10 mouse cellular contexts compared by ENCODE assay signal in the genomic region with DNA sequence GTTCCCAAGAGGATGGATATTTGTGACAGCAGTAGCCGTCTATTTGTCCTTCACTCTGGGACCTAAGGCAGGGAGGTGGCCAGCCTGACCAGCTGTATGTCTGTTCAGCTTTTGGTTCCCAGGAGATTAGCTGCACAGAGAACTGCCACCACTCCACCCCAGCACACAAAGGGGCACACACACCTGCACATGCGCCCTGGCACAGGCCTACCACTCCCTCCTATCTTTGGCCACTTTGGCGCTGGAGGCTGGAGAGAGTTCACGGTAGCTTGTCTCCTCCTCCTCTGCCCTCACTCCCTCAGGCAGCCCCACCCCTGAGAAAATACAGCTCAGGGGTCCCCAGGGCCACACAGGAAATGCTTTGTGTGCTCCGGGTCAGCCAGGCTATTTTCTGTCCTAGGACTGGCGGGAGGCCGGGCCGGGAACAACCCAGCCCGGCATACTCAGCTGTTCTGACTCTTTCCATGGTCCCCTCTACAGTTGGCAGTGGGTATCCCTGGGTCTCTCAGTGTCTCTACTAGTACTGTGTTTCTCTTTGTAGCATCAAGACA. TPM values are rescaled to one million over a fixed set of nuclear protein-coding genes. Genes with fewer than 3 reads are reported as not detected.
DNase-seq lines count a peak whose midpoint lies in the region; ATAC-seq and TF ChIP-seq lines count a peak whose summit lies in the region.
"Had no signal": no experiment of that assay in that cellular context is flagged by ENCODE, and none has a peak within 500 bp of the region (broad histone marks: within the 10 kb centered on the region; RNA-seq: fewer than 3 reads in every experiment).

No protein-coding gene starts in this region.

- no peaks in the 10 kb centered on the region for H3K36me3 ChIP-seq in liver, postnatal 0 days (replicated peaks; ENCODE audit: insufficient read depth, low read length)
- no peaks in the 10 kb centered on the region for H3K36me3 ChIP-seq in liver, embryonic 12.5 days
- no peaks in the 10 kb centered on the region for H3K36me3 ChIP-seq in kidney, embryonic 15.5 days
- H3K36me3 ChIP-seq: midbrain, embryonic 13.5 days had no signal

- no peak overlapping the region for H3K4me2 ChIP-seq in liver, postnatal 0 days (ENCODE audit: low read depth, low read length)
- no peak overlapping the region for H3K4me2 ChIP-seq in liver, embryonic 12.5 days
- no peak overlapping the region for H3K4me2 ChIP-seq in kidney, embryonic 15.5 days
- H3K4me2 ChIP-seq: midbrain, embryonic 13.5 days had no signal

- 0 out of 2 replicates have a peak, but pooled peaks have one; percentile 23 for ATAC-seq in liver, postnatal 0 days
- ATAC-seq in liver, embryonic 12.5 days, result no peak
- ATAC-seq in kidney, embryonic 15.5 days (replicated peaks; ENCODE audit: low FRiP score), result 0 out of 2 replicates have a peak, but pooled peaks have one; percentile 29
- ATAC-seq: midbrain, embryonic 13.5 days had no signal

- no peak overlapping the region for H3K4me3 ChIP-seq in liver, postnatal 0 days (ENCODE audit: low read depth, low read length)
- no peak overlapping the region for H3K4me3 ChIP-seq in liver, embryonic 12.5 days
- no peak overlapping the region for H3K4me3 ChIP-seq in kidney, embryonic 15.5 days (replicated peaks)
- H3K4me3 ChIP-seq: midbrain, embryonic 13.5 days had no signal

- H3K9me3 ChIP-seq in liver, postnatal 0 days (ENCODE audit: low read length), result no peaks in the 10 kb centered on the region
- H3K9me3 ChIP-seq in liver, embryonic 12.5 days (replicated peaks), result no peaks in the 10 kb centered on the region
- H3K9me3 ChIP-seq in kidney, embryonic 15.5 days (replicated peaks), result no peaks in the 10 kb centered on the region
- H3K9me3 ChIP-seq: midbrain, embryonic 13.5 days had no signal

- H3K4me1 ChIP-seq in liver, postnatal 0 days (ENCODE audit: insufficient read depth), result no peaks in the 10 kb centered on the region
- H3K4me1 ChIP-seq in liver, embryonic 12.5 days, result no peaks in the 10 kb centered on the region
- H3K4me1 ChIP-seq in kidney, embryonic 15.5 days, result peaks cover 10% of the 10 kb centered on the region
- H3K4me1 ChIP-seq: midbrain, embryonic 13.5 days had no signal

- no peak for TF ChIP-seq CTCF in liver, postnatal 0 days (IDR thresholded peaks at IDR 0.05; ENCODE audit: low read depth)

- 56% methylated on average over 9 of the region's 9 CpGs for WGBS in liver, postnatal 0 days (ENCODE audit: insufficient replicate concordance)
- 40% methylated on average over 9 of the region's 9 CpGs for WGBS in liver, embryonic 12.5 days (ENCODE audit: insufficient replicate concordance)
- WGBS in kidney, embryonic 15.5 days, result 27% methylated on average over 9 of the region's 9 CpGs

- H3K9ac ChIP-seq in liver, postnatal 0 days (replicated peaks), result no peak overlapping the region
- no peak overlapping the region for H3K9ac ChIP-seq in liver, embryonic 12.5 days
- H3K9ac ChIP-seq in kidney, embryonic 15.5 days, result no peak overlapping the region
- H3K9ac ChIP-seq: midbrain, embryonic 13.5 days had no signal

- H3K27ac ChIP-seq in liver, postnatal 0 days (ENCODE audit: low read depth), result no peak overlapping the region
- no peak overlapping the region for H3K27ac ChIP-seq in liver, embryonic 12.5 days
- 0 out of 2 replicates have a peak overlapping the region, but pooled peaks have one; percentile 0 for H3K27ac ChIP-seq in kidney, embryonic 15.5 days
- H3K27ac ChIP-seq: midbrain, embryonic 13.5 days had no signal

- no peak for DNase-seq in liver, postnatal 0 days
- DNase-seq in heart, adult 18-20 months, result peak; percentile 69 to 87
- DNase-seq in lung, postnatal 25 days (ENCODE audit: low spot score), result peak; percentile 54
- DNase-seq in thymus, postnatal 25 days, result no peak
- DNase-seq in cerebellum, adult 18-20 months, result no peak
- DNase-seq in urinary bladder, adult 2 months (ENCODE audit: low spot score), result no peak
- DNase-seq: right cerebral cortex, postnatal 4 days had no signal

- TF ChIP-seq EP300 in liver, postnatal 0 days (IDR thresholded peaks at IDR 0.05; ENCODE audit: low read depth), result no peak

- no peaks in the 10 kb centered on the region for H3K27me3 ChIP-seq in liver, postnatal 0 days (ENCODE audit: insufficient read depth, low read length)
- no peaks in the 10 kb centered on the region for H3K27me3 ChIP-seq in liver, embryonic 12.5 days (replicated peaks)
- H3K27me3 ChIP-seq in kidney, embryonic 15.5 days, result no peaks in the 10 kb centered on the region
- H3K27me3 ChIP-seq: midbrain, embryonic 13.5 days had no signal

RNA-seq across cellular contexts. Expression of gene Smim12, which starts 34.9 kb away (rescaled TPM):
- polyA plus RNA-seq in liver, postnatal 0 days (2015; fragmentation: Nextera tagmentation; extraction: Ambion mirVana), result 33.9 and 35.0 TPM in 2 replicates
- polyA plus RNA-seq in liver, embryonic 12.5 days (2016; fragmentation: Nextera tagmentation; extraction: Ambion mirVana), result 33.9 and 35.3 TPM in 2 replicates
- total RNA-seq in heart, adult 18-20 months (2021), result 10 to 100 TPM; 54.9 to 61.9 TPM
- polyA plus RNA-seq in kidney, embryonic 15.5 days (2015; fragmentation: Nextera tagmentation; extraction: Ambion mirVana), result 65.6 and 66.3 TPM in 2 replicates
- 49.8 and 54.0 TPM in 2 replicates for polyA plus RNA-seq in urinary bladder, adult 2 months (2012; rRNA removed)

RNA-seq across cellular contexts. Expression of gene Gja4, which starts 35.3 kb away (rescaled TPM):
- polyA plus RNA-seq in liver, postnatal 0 days (2015; fragmentation: Nextera tagmentation; extraction: Ambion mirVana), result 2.7 and 3.1 TPM in 2 replicates
- 2.5 and 3.1 TPM in 2 replicates for polyA plus RNA-seq in liver, embryonic 12.5 days (2016; fragmentation: Nextera tagmentation; extraction: Ambion mirVana)
- 1 to 10 TPM; 7.2 to 7.8 TPM for total RNA-seq in heart, adult 18-20 months (2021)
- 24.9 and 30.5 TPM in 2 replicates for polyA plus RNA-seq in kidney, embryonic 15.5 days (2015; fragmentation: Nextera tagmentation; extraction: Ambion mirVana)
- polyA plus RNA-seq in urinary bladder, adult 2 months (2012; rRNA removed), result 18.5 and 18.6 TPM in 2 replicates

RNA-seq across cellular contexts. Expression of gene Gjb3, which starts 52.1 kb away (rescaled TPM):
- polyA plus RNA-seq in liver, postnatal 0 days (2015; fragmentation: Nextera tagmentation; extraction: Ambion mirVana), result 0.24 and 0.34 TPM in 2 replicates
- polyA plus RNA-seq in liver, embryonic 12.5 days (2016; fragmentation: Nextera tagmentation; extraction: Ambion mirVana), result 0.16 TPM in 1 of 2 replicates, not detected in the other
- total RNA-seq in heart, adult 18-20 months (2021), result under 1 TPM; 0.15 to 0.23 TPM
- polyA plus RNA-seq in kidney, embryonic 15.5 days (2015; fragmentation: Nextera tagmentation; extraction: Ambion mirVana), result 1.4 and 1.7 TPM in 2 replicates
- 10.3 and 13.2 TPM in 2 replicates for polyA plus RNA-seq in urinary bladder, adult 2 months (2012; rRNA removed)

Comparison
In these comparisons a context has a peak if more than half of its experiments do, and no peak if none do; other contexts are left out.
1. DNase-seq: peak in heart, adult 18-20 months (2 of 2) and lung, postnatal 25 days (single experiment); none in liver, postnatal 0 days (single experiment), thymus, postnatal 25 days (single experiment), cerebellum, adult 18-20 months (0 of 2) and urinary bladder, adult 2 months (single experiment).